Mouse (Mus musculus): ENCODE measurements around the gene Xrcc6.
A peak's percentile ranks its signal among the peaks of the same experiment; 100 is the strongest.
"Not testable (repeated sequence)": the region's sequence is repeated elsewhere in the genome, so short reads cannot be mapped to it uniquely, and the experiment has no call there.

Xrcc6 gene

DNA sequence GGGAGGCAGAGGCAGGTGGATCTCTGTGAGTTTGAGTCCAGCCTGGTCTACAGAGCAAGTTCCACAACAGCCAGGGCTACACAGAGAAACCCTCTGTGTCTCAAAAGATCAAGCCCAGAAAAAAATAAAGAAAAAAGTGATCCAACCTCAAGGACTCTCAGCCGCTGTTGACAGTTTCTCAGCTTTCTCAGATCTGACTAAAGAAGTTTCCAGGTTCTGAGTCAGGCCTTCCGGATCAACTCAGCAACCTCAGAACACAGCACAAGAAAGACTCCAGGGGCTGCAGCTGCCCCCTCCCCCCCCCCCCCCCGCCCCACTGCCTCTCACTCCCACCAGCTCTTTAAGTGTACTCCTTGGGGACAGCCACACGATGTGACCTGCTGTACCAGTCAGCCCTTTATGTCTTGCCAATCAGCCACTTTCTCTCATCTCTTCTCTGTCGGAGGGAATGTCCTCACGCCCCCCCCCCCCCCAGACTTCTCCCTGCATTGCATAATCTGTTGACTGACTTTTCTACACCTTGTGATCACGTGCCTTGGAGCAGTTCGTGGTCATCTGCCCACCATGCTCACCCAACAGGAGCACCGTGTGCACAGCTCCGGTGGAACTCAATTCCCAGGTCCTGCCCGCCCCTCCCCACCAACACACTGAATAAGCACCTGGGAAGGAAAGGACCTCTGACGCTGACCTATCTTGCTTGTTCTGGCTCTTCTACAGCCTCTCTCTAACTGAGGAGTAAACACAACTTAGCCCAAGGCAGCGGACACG lies 21.4 kb upstream of the Xrcc6 start:
- peak in 1 of 2 experiments; percentile 38 for DNase-seq

DNA sequence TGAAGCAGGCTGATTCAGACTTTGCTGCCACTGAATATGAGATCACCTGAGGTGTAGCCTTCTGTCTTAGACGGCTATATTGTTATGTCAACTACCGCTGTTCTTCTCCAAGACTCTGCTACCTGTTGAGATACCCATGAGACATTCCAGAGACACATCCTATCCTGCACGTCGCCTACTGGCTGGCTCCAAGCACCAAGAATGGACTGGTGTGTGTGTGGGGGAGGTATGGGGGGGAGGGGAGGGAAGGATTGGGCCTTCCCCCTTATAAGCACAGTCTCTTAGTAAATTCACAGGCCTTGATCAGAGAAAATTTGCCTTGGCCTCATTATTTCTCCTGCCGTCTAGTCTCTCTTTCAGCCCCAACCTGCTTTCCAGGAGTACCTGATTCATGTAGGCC lies 19.8 kb upstream of the Xrcc6 start:
- DNase-seq = no peak

DNA sequence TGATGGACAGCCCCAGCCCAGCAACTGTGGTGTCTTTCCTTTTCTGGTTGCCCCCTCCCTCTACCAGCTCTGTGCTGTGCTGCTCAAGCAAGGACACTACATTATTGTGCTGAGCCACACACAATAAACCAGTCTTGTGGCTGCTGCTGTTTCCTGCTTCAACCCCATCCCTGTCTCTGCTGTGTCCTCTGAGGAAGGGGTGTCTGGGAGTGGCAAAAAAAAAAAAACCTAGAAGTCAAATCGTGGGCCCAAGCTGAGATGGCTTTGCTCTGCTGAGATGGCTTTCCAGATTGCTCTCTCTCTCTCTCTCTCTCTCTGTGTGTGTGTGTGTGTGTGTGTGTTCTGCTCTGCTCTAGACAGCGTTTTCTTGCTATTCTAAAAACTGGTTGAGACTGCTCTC lies 19.2 kb upstream of the Xrcc6 start:
- no peak for DNase-seq

DNA sequence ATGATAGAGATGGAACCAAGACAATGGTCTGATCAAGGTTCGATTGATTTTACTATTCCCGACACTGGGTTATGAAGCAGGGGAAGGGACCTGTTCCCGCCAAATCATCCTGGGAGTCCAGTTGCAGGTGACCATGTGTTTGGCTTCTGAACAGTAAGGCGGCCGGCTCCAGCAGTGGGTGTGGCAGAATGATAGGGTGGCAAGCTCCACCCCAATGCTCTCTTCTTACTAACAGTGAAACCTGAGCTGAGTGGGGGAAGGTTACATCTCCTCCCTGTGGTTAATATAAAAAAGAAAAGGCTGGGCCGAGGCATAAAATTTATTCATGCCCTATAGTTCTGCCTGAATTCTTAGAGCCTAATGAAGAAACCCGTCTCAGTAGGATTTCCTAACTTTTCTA lies 18.5 kb upstream of the Xrcc6 start:
- peak; percentile 25 to 59 for DNase-seq

DNA sequence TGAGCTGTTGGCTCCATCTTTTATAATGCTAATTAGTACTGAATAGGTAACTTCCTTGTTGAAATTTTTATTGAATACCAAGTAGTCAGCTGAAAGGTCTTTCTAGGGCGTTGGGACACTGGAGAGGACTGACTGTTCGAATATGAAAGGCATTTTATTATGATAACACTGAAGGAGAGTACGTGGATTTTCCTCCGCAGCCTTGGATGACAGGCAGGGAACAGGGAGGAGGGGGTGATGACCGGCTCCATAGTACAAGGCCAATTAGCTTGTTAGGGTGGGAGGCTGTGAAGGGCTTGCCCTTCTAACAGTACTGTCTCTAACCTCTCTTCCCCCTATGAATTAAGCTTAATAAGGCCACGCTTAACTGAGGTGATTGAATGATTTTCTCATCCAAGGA lies 18.0 kb upstream of the Xrcc6 start:
- not testable (repeated sequence) for DNase-seq

DNA sequence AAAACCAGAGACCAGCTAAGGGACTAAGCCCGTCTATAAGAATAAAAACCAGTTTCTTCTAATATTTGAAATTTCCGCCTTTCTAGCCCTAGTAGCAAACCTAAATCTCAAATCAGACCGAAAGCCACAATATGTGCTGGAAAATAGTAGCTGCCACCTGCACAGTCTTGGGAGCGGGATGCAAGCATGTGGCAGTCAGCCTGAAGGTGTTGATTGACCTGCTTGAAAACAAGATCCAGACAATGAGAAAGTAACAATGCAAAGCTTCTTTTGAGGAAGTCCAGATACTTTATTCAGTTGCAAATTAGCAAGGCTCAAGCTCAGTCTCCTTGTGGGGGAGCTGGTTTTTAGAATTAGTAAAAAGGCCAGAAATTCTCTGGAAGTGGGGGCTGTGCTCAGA lies 17.1 kb upstream of the Xrcc6 start:
- not testable (repeated sequence) for DNase-seq

DNA sequence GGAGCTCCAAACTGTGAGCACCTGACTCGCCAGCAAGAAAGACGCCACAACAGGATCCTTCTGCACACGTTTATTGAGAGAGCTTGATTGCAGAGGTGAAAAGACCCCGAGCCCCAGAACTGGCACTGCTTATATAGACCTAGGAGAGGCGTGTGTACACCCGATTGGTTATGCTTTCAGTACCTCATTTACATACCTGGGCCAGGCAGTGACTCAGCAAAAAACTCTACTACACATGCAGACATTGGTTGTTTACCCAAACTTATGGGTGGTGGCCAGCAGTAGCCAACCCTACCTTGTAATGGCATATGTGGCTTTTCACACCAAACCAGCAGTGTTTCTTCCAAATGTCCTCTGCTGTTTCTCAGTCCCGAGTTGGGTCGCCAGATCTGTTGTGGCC lies 12.5 kb upstream of the Xrcc6 start:
- DNase-seq = not testable (repeated sequence)

DNA sequence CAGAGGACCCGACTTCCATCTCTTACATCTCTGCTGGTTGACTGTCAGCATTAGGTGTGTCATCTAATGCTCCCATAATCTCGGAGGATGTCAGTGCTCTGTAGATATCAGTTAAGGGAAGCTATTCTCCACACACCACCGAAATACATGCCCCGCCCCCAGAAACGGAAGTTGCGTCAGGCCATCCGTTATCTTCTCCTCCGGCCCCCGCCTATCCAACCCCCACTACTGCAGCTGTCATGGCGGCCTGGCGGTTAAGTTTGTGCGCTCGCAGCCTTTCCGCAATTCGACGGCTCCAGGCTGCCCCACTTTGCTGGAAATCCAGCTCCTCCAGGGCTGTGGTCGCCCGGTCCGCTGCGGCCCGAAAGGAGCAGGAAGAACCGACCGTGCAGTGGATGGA lies 7.3 kb upstream of the Xrcc6 start, which contains the start of gene 1700029P11Rik:
TSS of gene 1700029P11Rik (plus strand) at position 220 of the 400 bp plus-strand sequence.
- no peak for DNase-seq

DNA sequence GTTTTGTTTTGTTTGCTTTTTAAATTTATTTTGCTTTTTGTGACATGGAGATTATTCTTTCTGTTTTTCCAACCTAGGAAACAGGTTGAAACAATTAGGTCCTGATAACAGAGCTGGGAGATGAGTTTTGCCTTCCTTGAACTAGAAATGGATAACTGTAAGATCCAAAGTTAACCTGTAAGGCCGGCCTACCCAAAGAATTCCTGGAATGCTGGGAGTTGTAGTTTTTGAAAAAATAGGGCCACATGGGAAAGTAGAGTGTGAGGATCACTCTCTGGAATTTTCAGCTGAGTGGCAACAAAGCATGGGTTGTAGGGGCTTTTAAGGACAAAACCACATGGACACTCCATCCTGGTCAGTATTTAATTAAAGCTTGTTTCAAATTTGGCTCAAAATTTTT lies 5.5 kb upstream of the Xrcc6 start:
- no peak for DNase-seq

DNA sequence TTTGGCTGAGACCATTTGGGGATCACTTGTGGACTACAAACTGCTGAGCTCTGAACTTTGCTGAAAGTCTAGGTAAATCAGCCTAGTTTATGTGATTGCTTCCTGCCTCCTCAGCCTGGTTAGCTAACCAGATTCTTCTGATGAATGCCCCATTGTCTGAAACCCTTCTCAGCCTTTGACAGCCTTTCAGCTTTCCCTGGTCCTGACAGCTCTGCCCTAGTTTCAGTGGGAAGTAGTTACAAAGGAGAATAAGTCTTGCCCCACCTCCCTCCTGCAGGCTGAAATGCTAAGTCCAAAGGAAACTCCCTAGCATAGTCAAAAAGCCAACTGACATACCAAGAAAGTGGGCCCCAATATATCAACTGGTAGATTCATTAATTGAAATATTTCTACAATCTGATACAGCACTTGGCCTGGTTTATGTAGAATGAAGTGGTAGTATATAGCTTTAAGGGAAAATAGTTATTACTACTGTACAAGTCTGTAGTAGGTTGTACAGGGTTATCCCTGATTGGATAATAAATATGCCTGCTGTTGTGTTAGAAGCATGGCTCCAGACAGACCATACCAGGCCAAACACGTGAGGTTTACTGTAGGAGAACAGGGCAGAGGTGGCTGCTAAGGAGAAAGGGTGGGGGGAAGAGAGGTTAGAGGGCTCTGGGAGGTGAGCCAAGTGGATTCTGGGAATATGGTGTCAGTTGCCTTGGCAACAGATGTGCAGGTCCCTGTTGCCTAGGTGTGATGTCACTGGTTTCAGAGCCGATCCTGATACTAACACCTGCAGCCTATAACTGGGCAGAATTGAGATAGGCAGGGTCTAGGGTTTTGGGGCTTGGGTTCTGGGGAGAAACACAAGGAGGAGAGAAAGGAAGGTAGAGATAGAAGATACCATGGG lies 2.1 kb upstream of the Xrcc6 start:
- DNase-seq = no peak

DNA sequence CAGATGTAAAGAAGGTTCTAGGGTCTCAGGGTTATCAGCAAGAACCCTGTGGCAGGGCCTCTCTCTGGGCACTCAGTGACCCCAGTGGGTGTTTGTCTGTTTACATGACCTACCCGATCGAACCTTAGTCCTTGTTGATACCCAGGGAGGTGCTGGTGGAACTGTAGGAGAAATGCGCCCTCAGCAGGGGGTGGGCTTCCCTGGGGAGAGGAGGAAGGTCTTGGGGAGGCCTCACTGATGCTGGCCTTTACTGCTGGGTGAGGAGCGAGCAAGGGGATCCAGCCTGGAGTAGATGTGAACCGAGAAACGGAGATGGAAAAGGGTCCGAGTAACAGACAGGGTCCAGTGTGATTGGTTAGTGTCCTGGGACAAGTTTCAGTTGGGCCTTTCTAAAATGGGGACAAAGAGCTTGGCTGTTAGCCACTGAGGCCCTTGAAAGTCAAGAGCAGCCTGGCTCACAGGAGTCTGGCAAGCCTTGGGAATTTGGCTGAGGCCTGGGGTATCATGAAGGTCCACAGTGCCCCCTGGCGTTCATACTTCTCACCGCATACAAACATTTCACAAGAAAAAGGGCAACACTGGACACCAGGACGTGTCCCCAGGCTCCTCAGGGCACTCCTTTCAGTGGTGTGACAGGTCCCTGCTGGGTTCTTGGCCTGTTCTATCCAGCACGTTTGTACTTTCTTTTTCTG lies 1.9 kb downstream of the Xrcc6 start:
- DNase-seq = peak; percentile 88 to 92

DNA sequence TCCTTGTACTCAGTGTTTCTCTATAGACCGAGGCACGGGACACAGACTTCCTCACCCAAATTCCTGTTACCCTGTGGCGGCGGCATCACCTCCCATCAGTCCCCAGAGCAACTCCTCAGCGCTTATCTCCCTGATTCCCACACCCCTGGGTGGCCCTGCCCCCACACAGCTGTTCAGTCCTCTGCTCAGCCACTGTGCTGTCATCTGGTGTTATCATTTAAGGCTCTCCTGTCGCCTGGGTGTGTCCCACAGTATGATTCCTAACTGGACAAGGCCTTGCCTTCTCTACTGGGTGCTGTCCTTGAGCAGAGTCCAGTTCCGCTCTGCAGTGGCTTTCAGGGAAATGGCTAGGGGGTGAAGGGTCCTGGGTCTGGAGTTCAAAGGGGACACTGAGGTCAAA lies 2.9 kb downstream of the Xrcc6 start:
- no peak for DNase-seq

DNA sequence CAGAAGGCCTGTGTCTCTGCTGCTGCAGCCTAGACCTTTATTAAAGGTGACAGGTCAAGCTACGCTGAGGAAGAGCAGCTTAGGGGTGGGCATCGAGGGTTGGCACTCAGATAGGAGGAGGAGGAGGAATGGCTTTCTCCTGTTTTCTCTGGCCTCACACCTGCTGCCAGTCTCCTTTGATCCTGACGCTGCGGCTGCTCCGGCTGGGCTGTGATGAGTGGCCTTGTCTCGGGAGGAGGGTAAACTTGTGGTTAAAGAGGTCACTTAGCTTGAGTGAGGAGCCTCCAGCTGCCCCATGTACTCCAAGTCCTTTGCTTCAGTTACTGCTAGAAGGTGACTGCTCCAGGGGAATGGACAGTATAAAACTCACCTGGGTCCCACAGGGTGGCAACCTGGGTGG lies 6.4 kb downstream of the Xrcc6 start:
- DNase-seq = no peak

DNA sequence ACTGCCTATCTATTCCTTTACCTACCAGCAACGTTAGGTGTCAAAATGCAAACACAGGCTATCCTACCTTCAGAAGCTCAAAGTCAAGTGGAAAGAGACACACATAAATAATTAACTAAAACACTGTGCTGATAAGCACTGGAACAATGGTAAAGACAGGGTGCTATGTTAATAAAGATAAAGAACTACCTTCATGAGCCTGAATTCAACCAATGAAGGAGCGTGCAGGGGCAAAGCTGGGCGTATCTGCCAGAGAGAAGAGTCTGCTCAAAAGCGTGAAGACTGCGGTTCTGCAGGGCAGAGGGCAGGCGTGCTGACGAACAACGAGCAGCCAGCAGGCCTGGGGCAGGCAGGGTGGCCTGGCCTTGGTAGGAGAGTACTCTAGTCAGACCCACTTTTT lies 16.6 kb downstream of the Xrcc6 start:
- no peak for DNase-seq

DNA sequence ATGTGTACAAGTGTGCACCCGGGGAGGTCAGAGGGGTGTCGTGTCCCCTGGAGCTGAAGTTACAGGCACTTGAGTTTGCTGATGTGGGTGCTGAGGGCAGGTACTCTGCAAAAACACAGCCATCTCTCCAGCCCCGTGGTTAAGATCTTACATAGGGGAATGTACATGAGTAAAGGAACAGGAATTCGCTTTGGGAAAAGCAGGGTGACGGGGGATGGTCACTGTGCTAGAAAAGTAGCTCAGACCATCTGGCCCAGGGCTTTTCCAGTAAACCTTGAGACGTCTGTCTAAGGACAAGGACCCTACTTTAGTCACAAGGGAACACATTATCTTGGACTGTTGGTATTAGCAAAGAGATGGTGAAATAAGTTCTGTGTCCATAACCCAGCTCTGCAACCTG lies 24.3 kb downstream of the Xrcc6 start:
- no peak for DNase-seq

DNA sequence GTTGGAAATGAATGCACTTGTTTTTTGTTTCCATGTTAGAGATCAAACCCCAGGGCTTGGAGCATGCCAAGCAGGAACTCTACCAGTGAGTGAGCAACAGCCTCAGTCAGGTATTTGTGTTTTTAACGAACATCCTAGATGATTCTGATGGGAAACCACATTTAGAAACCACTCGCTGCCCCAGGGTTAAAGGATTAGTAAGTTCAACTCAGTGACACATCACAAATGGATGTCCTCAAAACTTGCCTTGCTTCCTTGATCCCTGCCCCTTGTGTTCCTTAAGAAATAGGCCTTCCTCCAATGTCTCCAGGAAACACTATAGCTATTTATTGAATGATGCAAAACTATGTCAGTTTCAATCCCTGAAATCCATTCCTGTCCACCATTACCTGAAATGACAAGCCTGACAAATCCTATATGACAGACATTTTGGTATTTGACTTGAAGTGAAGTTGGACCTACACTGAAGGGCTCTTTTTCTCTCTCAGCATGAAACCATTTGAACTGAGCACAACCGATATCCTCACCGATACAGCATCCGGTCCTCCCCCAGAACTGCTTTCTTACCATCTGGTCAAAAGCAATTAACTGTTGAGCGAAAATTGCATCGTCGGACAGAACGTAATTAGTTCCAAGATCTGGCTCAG lies 27.2 kb downstream of the Xrcc6 start:
- DNase-seq = no peak

DNA sequence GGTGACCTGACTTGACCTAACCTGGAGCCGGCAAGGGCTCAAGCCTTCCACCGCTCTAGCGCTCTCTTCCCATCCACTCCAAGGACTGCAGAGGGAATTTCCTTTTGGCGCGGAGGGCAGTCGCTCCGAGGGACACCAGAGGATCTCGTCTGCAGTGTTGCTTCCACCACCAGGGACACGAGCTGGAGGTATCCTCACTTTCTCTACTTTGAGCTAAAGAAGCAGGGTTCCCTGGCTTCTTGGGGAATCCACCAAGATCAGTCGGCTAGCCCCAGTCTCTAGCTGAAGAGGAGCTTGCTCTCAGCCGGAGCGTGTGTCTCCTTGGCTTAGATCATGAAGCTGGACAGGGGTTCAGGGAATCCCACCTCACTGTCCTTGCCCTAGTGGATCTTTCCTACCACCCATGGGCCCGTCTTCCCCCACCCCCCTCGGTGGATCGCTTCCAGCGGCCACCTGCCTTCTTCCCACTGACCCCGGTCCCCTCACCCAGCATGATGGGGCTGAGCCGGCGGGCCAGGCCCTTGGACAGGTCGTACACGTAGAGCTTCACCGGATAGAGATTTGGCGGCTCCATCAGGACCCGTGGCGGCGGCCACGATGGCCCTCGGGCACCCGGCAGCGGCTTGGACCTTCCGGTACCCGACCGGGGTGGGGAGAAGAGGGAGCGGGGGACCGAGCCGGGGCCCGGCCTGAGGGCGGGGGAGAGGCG lies 27.9 kb downstream of the Xrcc6 start:
- DNase-seq = peak; percentile 21 to 30

DNA sequence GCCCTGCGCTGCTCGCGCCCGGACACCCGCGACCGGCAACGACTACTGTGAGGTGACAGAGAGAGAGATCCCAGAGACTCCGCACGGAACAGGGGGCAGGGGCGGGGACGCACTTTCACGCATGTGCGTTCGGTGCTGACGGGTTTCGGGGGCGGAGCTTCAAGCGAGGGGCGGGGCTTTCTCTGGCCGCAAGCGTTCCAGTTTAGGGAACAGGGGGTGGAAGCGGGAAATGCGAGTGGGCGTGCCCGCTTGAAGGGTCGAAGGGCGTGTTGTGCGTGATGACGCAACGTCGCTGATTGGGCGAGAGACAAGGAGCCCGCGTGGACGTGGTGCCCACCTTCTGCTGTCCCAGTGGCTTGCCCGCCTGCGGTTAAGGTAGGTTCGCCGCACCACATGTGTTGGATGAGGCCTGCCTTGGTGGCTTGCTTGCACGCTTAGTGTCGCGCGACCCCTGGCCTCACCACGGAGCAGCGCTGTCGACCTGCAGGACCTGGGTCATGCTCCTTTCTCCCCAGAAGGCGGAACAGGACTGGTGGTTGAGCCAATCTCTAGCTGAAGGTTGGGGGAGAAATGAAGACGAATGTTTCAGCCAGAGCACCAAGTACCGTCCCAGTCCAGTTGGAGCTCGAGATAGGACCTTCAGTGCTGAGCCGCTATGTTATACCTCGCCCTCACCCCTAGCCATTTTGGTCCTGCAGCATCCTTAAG lies 28.6 kb downstream of the Xrcc6 start:
- peak; percentile 99 to 100 for DNase-seq

DNA sequence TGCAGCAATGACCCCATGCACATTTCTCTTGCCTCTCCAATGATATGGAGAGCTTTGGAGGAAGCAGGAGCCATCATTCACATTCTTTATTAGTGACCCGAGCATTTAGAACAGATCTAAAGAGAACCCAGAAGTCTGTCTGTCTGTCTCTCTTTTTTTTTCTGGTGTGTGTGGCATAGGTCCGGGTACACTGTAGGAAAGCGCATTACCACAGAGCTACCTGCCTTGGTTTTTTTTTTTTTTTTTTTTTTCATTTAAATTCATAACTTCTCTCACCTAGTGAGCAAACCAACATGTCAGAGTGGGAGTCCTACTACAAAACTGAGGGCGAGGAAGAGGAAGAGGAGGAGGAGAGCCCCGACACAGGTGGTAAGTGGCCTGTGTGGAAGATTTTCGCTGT lies 29.2 kb downstream of the Xrcc6 start:
- DNase-seq = no peak

DNA sequence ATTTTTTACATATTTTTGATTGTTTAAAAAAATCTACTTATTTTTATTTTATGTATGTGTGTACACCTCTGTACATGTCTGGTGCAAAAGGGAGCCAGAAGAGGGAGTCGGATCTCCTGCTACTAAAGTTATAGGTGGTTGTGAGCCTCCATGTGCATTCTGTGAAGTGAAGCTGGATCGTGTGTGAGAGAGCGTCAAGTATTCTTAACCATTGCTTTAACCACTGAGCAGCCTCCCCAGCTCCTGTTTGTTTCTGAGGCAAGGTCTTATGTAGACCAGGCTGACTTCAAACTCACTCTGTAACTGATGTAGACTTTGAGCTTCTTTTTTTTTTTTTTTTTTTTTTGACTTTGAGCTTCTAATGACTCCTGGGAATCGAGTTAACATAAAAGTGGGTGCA lies 29.8 kb downstream of the Xrcc6 start:
- no peak for DNase-seq

DNA sequence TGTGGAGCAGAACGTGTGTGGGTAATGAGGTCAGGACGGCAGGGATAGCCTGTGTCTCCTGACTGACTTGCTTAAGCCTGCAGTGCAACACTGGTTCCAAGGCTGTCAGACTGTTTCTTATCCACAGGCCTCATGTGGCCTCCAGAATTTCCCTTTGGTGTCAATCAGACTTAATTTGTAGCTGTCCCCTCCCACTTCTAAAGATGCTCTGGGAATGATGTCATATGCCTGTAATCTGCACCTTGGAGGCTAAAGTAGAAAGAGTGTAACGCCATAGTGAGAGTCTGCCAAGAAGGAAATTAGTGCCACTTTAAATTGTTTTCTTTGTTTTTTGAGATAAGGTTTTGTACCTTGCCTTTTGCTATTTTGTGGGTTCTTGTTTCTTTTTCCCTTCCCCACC lies 31.7 kb downstream of the Xrcc6 start:
- DNase-seq = no peak

Measured in lung, adult 18-20 months (tissue).